Mouse (Mus musculus): Measurements from ENCODE around the gene Map2k2. TPM values are rescaled to one million over a fixed set of nuclear protein-coding genes. Genes with fewer than 3 reads are reported as not detected.
A peak's percentile ranks its signal among the peaks of the same experiment; 100 is the strongest.
"Not testable (repeated sequence)": the region's sequence is repeated elsewhere in the genome, so short reads cannot be mapped to it uniquely, and the experiment has no call there.

The Map2k2 gene
- polyA plus RNA-seq, 1 experiment from 2014 or later, result 130 TPM

DNA sequence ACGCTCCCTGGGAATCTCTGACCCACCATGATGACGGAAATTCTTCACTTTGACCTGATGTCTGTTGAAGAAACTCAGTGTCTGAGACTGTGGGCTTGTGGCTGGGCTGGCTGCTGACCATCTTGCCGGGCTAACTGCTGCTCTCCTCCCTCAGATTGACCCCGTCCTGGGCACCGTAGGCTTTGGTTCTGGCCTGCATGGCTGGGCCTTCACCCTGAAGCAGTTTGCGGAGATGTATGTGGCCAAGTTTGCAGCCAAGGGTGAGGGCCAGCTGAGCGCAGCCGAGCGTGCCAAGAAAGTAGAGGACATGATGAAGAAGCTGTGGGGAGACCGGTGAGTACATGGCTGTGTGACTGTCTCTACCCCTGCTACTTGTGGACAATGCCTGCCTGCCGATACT lies 73.2 kb downstream of the Map2k2 start:
- WGBS, result 90% methylated on average over 11 of the region's 11 CpGs

GRCm38 (mm10) chr10:81179451-81180342 lies 74.0 kb downstream of the Map2k2 start:
- H3K4me1 ChIP-seq (replicated peaks), result peaks cover 75% of the 10 kb centered on the region
- H3K9me3 ChIP-seq (replicated peaks), result no peaks in the 10 kb centered on the region
- no peak for ATAC-seq (replicated peaks; ENCODE audit: insufficient number of reproducible peaks, insufficient read depth, low FRiP score, low read depth)
- H3K9ac ChIP-seq, result 0 out of 2 replicates have a peak overlapping the region, but pooled peaks have one; percentile 11
- H3K4me3 ChIP-seq, result no peak overlapping the region
- H3K27me3 ChIP-seq, result no peaks in the 10 kb centered on the region
- WGBS, result 89% methylated on average over 32 of the region's 32 CpGs
- peak overlapping the region; percentile 16; the same call in 1 of the 2 replicates for H3K27ac ChIP-seq
- no peak overlapping the region for H3K4me2 ChIP-seq
- peaks cover 57% of the 10 kb centered on the region for H3K36me3 ChIP-seq

More for the DNA sequence above, 73.2 kb downstream of the Map2k2 start:
- no peaks in the 10 kb centered on the region for H3K9me3 ChIP-seq (replicated peaks)
- H3K9ac ChIP-seq, result no peak overlapping the region
- H3K36me3 ChIP-seq, result peaks cover 52% of the 10 kb centered on the region
- no peak overlapping the region for H3K4me2 ChIP-seq
- H3K4me3 ChIP-seq, result peak overlapping the region; percentile 95; the same call in 1 of the 2 replicates
- peak overlapping the region; percentile 14; the same call in 1 of the 2 replicates for H3K27ac ChIP-seq
- peaks cover 75% of the 10 kb centered on the region for H3K4me1 ChIP-seq (replicated peaks)
- no peak for ATAC-seq (replicated peaks; ENCODE audit: insufficient number of reproducible peaks, insufficient read depth, low FRiP score, low read depth)
- no peaks in the 10 kb centered on the region for H3K27me3 ChIP-seq

DNA sequence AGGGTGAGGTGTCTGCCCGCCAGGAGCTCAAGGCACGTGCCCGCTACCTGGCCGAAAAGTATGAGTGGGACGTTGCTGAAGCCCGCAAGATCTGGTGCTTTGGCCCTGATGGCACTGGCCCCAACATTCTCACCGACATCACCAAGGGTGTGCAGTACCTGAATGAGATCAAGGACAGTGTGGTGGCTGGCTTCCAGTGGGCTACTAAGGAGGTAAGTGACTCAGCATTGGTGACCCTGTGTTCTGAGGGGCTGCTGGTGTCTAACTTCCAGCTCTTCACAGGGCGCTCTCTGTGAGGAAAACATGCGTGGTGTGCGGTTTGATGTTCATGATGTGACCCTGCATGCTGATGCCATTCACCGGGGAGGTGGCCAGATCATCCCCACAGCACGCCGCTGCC lies 75.2 kb downstream of the Map2k2 start:
- ATAC-seq (replicated peaks; ENCODE audit: insufficient number of reproducible peaks, insufficient read depth, low FRiP score, low read depth), result no peak
- H3K4me2 ChIP-seq, result no peak overlapping the region
- 92% methylated on average over 13 of the region's 13 CpGs for WGBS
- no peaks in the 10 kb centered on the region for H3K9me3 ChIP-seq (replicated peaks)
- H3K9ac ChIP-seq, result no peak overlapping the region
- no peaks in the 10 kb centered on the region for H3K27me3 ChIP-seq
- H3K4me1 ChIP-seq (replicated peaks), result peaks cover 70% of the 10 kb centered on the region
- H3K4me3 ChIP-seq, result no peak overlapping the region
- 0 out of 2 replicates have a peak overlapping the region, but pooled peaks have one; percentile 16 for H3K27ac ChIP-seq
- H3K36me3 ChIP-seq, result peaks cover 62% of the 10 kb centered on the region

DNA sequence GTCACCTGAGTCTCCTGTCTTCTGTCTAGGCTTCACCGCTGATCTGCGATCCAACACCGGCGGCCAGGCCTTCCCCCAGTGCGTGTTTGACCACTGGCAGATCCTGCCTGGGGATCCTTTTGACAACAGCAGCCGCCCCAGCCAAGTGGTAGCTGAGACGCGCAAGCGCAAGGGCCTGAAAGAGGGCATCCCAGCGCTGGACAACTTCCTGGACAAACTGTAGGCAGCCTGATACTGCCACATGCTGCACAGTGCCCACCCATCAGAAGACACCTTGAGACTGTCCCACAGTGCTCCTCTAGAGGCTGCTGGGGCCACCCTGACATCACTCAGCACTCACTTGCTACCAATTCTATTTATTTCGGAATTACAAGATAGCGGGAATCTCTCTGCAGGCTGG lies 76.1 kb downstream of the Map2k2 start:
- H3K9me3 ChIP-seq (replicated peaks); H3K27me3 ChIP-seq; H3K9ac ChIP-seq; ATAC-seq (replicated peaks; ENCODE audit: insufficient number of reproducible peaks, insufficient read depth, low FRiP score, low read depth); H3K4me2 ChIP-seq; H3K4me3 ChIP-seq: not testable (repeated sequence)
- Histone ChIP-seq H3K4me1 (replicated peaks) (peaks cover 69% of the 10 kb centered on the region), H3K27ac (peak overlapping the region; percentile 95), H3K36me3 (peaks cover 68% of the 10 kb centered on the region)
- WGBS, result 74% methylated on average over 12 of the region's 12 CpGs

GRCm38 (mm10) chr10:81182336-81183333 lies 76.9 kb downstream of the Map2k2 start, which contains the start of gene Dapk3:
Gene Dapk3, plus strand, starts transcription at chr10:81183005.
- H3K27me3 ChIP-seq, result no peaks in the 10 kb centered on the region
- whole genome bisulfite sequencing, result 6% methylated on average over 53 of the region's 53 CpGs
- no peaks in the 10 kb centered on the region for H3K9me3 ChIP-seq (replicated peaks)
- peak within 1 kb of the TSS; percentile 78 for H3K9ac ChIP-seq
- H3K4me1 ChIP-seq (replicated peaks), result peaks cover 66% of the 10 kb centered on the region
- H3K36me3 ChIP-seq, result peaks cover 68% of the 10 kb centered on the region
- peak; percentile 89 for ATAC-seq (replicated peaks; ENCODE audit: insufficient number of reproducible peaks, insufficient read depth, low FRiP score, low read depth)
- H3K27ac ChIP-seq, result peak within 1 kb of the TSS; percentile 95
- peak within 1 kb of the TSS; percentile 73 for H3K4me2 ChIP-seq
- H3K4me3 ChIP-seq, result peak within 1 kb of the TSS; percentile 74

Small RNAs within 50 kb of the gene (microRNA-seq; reads per million reads assigned to microRNA genes)
- not detected for gene Mir5615-1
- not detected for gene Mir5615-2

Other genes starting within 250 kb of the Map2k2 start
- 0.04 TPM in 1 of 2 replicates, not detected in the other for gene Tmprss9, start 234.1 kb upstream of the Map2k2 start, polyA plus RNA-seq (2015; fragmentation: Nextera tagmentation; extraction: Ambion mirVana)
- 269 and 299 TPM in 2 replicates for gene Timm13, start 204.9 kb upstream of the Map2k2 start, polyA plus RNA-seq (2015; fragmentation: Nextera tagmentation; extraction: Ambion mirVana)
- 22.0 and 32.1 TPM in 2 replicates for gene Lmnb2, start 187.7 kb upstream of the Map2k2 start, polyA plus RNA-seq (2015; fragmentation: Nextera tagmentation; extraction: Ambion mirVana)
- 30.8 and 34.1 TPM in 2 replicates for gene Gadd45b, start 175.8 kb upstream of the Map2k2 start, polyA plus RNA-seq (2015; fragmentation: Nextera tagmentation; extraction: Ambion mirVana)
- gene Gng7, start 91.0 kb upstream of the Map2k2 start, polyA plus RNA-seq (2015; fragmentation: Nextera tagmentation; extraction: Ambion mirVana), result 1.1 and 1.9 TPM in 2 replicates
- 0.29 TPM in 1 of 2 replicates, not detected in the other for gene Diras1, start 80.3 kb upstream of the Map2k2 start, polyA plus RNA-seq (2015; fragmentation: Nextera tagmentation; extraction: Ambion mirVana)
- gene Slc39a3, start 68.5 kb upstream of the Map2k2 start, polyA plus RNA-seq (2015; fragmentation: Nextera tagmentation; extraction: Ambion mirVana), result 7.1 and 11.8 TPM in 2 replicates
- gene Sgta, start 45.7 kb upstream of the Map2k2 start, polyA plus RNA-seq (2015; fragmentation: Nextera tagmentation; extraction: Ambion mirVana), result 133 and 166 TPM in 2 replicates
- gene Thop1, start 35.9 kb upstream of the Map2k2 start, polyA plus RNA-seq (2015; fragmentation: Nextera tagmentation; extraction: Ambion mirVana), result 22.3 and 31.6 TPM in 2 replicates
- gene Creb3l3, start 7.0 kb upstream of the Map2k2 start, polyA plus RNA-seq (2015; fragmentation: Nextera tagmentation; extraction: Ambion mirVana), result 0.48 and 0.99 TPM in 2 replicates
- 25.6 and 31.0 TPM in 2 replicates for gene Zbtb7a, start 29.3 kb downstream of the Map2k2 start, polyA plus RNA-seq (2015; fragmentation: Nextera tagmentation; extraction: Ambion mirVana)
- 29.1 and 41.6 TPM in 2 replicates for gene Pias4, start 62.0 kb downstream of the Map2k2 start, polyA plus RNA-seq (2015; fragmentation: Nextera tagmentation; extraction: Ambion mirVana)
- gene Eef2, start 70.7 kb downstream of the Map2k2 start, polyA plus RNA-seq (2015; fragmentation: Nextera tagmentation; extraction: Ambion mirVana), result 350 and 441 TPM in 2 replicates
- 38.4 and 43.1 TPM in 2 replicates for gene Dapk3, start 77.1 kb downstream of the Map2k2 start, polyA plus RNA-seq (2015; fragmentation: Nextera tagmentation; extraction: Ambion mirVana)
- gene 4930442H23Rik, start 77.9 kb downstream of the Map2k2 start, polyA plus RNA-seq (2015; fragmentation: Nextera tagmentation; extraction: Ambion mirVana), result not detected in 2 replicates
- gene Nmrk2, start 96.1 kb downstream of the Map2k2 start, polyA plus RNA-seq (2015; fragmentation: Nextera tagmentation; extraction: Ambion mirVana), result 7.3 and 9.1 TPM in 2 replicates
- 0.25 and 1.1 TPM in 2 replicates for gene Atcay, start 124.9 kb downstream of the Map2k2 start, polyA plus RNA-seq (2015; fragmentation: Nextera tagmentation; extraction: Ambion mirVana)
- gene Zfr2, start 127.2 kb downstream of the Map2k2 start, polyA plus RNA-seq (2015; fragmentation: Nextera tagmentation; extraction: Ambion mirVana), result 6.0 and 7.5 TPM in 2 replicates
- gene Matk, start 147.0 kb downstream of the Map2k2 start, polyA plus RNA-seq (2015; fragmentation: Nextera tagmentation; extraction: Ambion mirVana), result 1.6 and 3.6 TPM in 2 replicates
- 208 and 226 TPM in 2 replicates for gene Mrpl54, start 161.0 kb downstream of the Map2k2 start, polyA plus RNA-seq (2015; fragmentation: Nextera tagmentation; extraction: Ambion mirVana)
- 42.3 and 61.2 TPM in 2 replicates for gene Apba3, start 161.0 kb downstream of the Map2k2 start, polyA plus RNA-seq (2015; fragmentation: Nextera tagmentation; extraction: Ambion mirVana)
- gene Tjp3, start 185.7 kb downstream of the Map2k2 start, polyA plus RNA-seq (2015; fragmentation: Nextera tagmentation; extraction: Ambion mirVana), result 3.2 and 4.3 TPM in 2 replicates
- gene Pip5k1c, start 187.0 kb downstream of the Map2k2 start, polyA plus RNA-seq (2015; fragmentation: Nextera tagmentation; extraction: Ambion mirVana), result 26.2 and 38.2 TPM in 2 replicates
- 23.5 and 34.1 TPM in 2 replicates for gene Cactin, start 215.2 kb downstream of the Map2k2 start, polyA plus RNA-seq (2015; fragmentation: Nextera tagmentation; extraction: Ambion mirVana)
- 11.3 and 17.9 TPM in 2 replicates for gene Tbxa2r, start 222.8 kb downstream of the Map2k2 start, polyA plus RNA-seq (2015; fragmentation: Nextera tagmentation; extraction: Ambion mirVana)
- 0.04 TPM in 1 of 2 replicates, not detected in the other for gene Gipc3, start 237.4 kb downstream of the Map2k2 start, polyA plus RNA-seq (2015; fragmentation: Nextera tagmentation; extraction: Ambion mirVana)
- gene Hmg20b, start 244.6 kb downstream of the Map2k2 start, polyA plus RNA-seq (2015; fragmentation: Nextera tagmentation; extraction: Ambion mirVana), result 82.8 and 83.4 TPM in 2 replicates